Mouse (Mus musculus): ENCODE measurements around the gene Wnk1. TPM values are rescaled to one million over a fixed set of nuclear protein-coding genes. Genes with fewer than 3 reads are reported as not detected.

Gene Wnk1
- polyA plus RNA-seq, 1 experiment from 2014 or later, result 40.7 TPM

DNA sequence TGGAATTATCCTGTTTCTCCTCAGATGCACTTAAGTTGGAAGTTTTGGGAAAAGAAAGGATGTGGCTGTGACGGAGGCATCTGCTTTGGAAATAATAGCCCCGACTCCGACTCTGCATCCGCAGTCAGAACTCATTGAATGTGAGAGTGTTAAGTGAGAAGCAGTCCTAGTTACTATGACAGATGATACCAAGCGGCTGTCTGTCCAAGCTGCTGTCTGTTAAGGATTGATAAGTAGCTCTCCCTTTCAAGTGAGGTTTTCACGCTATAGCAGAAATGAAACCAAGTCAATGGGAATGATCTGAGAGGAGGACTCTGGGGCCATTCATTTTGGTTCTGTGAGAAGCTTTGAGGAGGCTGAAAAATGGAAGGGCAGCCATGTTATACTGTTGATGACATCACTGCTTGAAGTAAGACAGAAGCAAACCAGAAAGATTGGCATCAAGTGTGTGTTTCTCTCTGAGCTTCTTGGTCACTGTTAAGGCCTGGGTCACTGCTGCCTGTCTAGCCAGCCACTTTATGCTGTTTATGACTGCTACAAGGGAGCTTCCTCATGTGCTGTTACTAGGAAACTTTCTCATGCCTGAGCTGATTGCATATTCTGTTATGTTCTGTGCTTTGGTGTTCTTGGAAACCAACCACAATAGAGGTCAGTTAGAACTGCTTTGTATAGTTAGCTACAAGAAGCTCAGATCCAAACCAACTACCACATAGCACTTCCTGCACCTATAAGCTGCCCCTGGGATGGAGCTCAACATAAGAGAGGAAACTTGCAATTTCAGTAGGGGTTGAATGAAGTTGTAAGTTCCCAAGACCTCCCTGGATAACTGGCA, 38.4 kb upstream of the Wnk1 start:
- no peak overlapping the region for H3K4me3 ChIP-seq (ENCODE audit: low read length)
- H3K9ac ChIP-seq (replicated peaks; ENCODE audit: low read length), result no peak overlapping the region
- H3K27ac ChIP-seq (ENCODE audit: low read length), result no peak overlapping the region
- 84% methylated on average over 6 of the region's 6 CpGs for WGBS
- H3K4me1 ChIP-seq (ENCODE audit: insufficient read depth, low read length), result no peaks in the 10 kb centered on the region
- no peaks in the 10 kb centered on the region for H3K36me3 ChIP-seq (ENCODE audit: insufficient read depth, low read length)
- H3K9me3 ChIP-seq (ENCODE audit: low read length), result no peaks in the 10 kb centered on the region
- ATAC-seq (ENCODE audit: low FRiP score, low TSS enrichment), result no peak
- H3K4me2 ChIP-seq (replicated peaks; ENCODE audit: low read depth, low read length), result no peak overlapping the region
- H3K27me3 ChIP-seq (ENCODE audit: insufficient read depth, low read length), result no peaks in the 10 kb centered on the region

DNA sequence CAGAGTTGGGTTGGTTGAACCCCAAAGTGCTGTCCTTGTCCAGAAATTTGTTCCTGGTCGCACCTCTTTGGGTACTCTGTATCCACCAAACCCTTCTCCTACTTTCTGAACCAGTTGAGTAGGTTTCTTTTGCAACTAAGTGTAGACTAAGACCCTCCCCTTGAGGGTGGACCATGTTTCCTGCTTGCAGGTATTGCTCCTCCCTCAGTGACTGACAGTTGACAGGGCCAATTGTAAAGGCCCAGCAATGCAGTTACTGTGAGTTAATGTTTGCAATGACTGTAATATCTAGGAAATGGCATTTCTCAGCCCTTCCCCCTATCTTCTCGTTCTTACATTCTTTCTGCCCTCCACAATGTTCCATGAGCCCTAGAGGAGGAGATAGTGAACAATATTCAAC, 34.2 kb upstream of the Wnk1 start:
- H3K4me3 ChIP-seq (ENCODE audit: low read length), result no peak overlapping the region
- no peaks in the 10 kb centered on the region for H3K27me3 ChIP-seq (ENCODE audit: insufficient read depth, low read length)
- H3K9me3 ChIP-seq (ENCODE audit: low read length), result no peaks in the 10 kb centered on the region
- WGBS, result 84% methylated on average over 2 of the region's 2 CpGs
- H3K9ac ChIP-seq (replicated peaks; ENCODE audit: low read length), result no peak overlapping the region
- H3K27ac ChIP-seq (ENCODE audit: low read length), result no peak overlapping the region
- no peak overlapping the region for H3K4me2 ChIP-seq (replicated peaks; ENCODE audit: low read depth, low read length)
- H3K4me1 ChIP-seq (ENCODE audit: insufficient read depth, low read length), result no peaks in the 10 kb centered on the region
- no peaks in the 10 kb centered on the region for H3K36me3 ChIP-seq (ENCODE audit: insufficient read depth, low read length)
- ATAC-seq (ENCODE audit: low FRiP score, low TSS enrichment), result no peak

- no peak overlapping the region for H3K4me2 ChIP-seq (replicated peaks; ENCODE audit: low read depth, low read length)
- no peak overlapping the region for H3K9ac ChIP-seq (replicated peaks; ENCODE audit: low read length)
- WGBS, result 89% methylated on average over 3 of the region's 3 CpGs
- no peaks in the 10 kb centered on the region for H3K4me1 ChIP-seq (ENCODE audit: insufficient read depth, low read length)
- H3K9me3 ChIP-seq (ENCODE audit: low read length), result no peaks in the 10 kb centered on the region
- H3K27me3 ChIP-seq (ENCODE audit: insufficient read depth, low read length), result no peaks in the 10 kb centered on the region
- no peak for ATAC-seq (ENCODE audit: low FRiP score, low TSS enrichment)
- H3K4me3 ChIP-seq (ENCODE audit: low read length), result no peak overlapping the region
- no peaks in the 10 kb centered on the region for H3K36me3 ChIP-seq (ENCODE audit: insufficient read depth, low read length)
- H3K27ac ChIP-seq (ENCODE audit: low read length), result no peak overlapping the region
Observed at GRCm38 (mm10) chr6:120069546-120069945, 31.1 kb upstream of the Wnk1 start.

DNA sequence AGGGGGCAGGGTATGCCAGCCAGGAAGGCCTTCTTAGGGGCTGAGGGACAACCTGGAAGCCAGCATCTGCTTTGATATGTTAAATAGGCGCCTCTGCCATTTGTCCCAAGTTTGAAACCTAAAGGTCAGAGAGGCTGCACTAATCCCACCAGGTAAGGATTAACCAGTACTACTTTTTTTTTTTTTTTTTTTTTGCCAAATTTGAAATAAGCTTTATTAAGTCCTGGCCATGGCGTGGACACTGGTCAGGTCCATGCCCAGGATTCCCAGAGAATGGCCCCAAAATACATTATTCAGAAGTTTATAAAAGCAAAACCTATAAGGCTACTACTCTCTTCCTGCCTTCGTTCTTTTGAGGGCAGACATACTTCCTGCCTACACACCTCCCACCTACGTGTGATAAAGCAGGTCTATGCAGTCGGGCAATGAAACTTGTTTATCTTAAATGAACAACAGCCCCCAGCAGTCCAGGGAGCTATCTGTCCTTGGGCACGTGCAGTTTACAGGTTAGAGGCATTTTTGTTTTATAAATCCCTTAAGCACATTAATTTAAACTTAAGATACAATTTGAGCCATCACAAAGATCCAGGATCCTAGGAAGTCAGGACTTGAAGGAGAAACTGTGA, 27.2 kb upstream of the Wnk1 start:
- no peak overlapping the region for H3K27ac ChIP-seq (ENCODE audit: low read length)
- no peak overlapping the region for H3K4me2 ChIP-seq (replicated peaks; ENCODE audit: low read depth, low read length)
- 69% methylated on average over 6 of the region's 6 CpGs for WGBS
- no peak overlapping the region for H3K9ac ChIP-seq (replicated peaks; ENCODE audit: low read length)
- H3K27me3 ChIP-seq (ENCODE audit: insufficient read depth, low read length), result no peaks in the 10 kb centered on the region
- H3K36me3 ChIP-seq (ENCODE audit: insufficient read depth, low read length), result no peaks in the 10 kb centered on the region
- H3K4me1 ChIP-seq (ENCODE audit: insufficient read depth, low read length), result no peaks in the 10 kb centered on the region
- no peak overlapping the region for H3K4me3 ChIP-seq (ENCODE audit: low read length)
- ATAC-seq (ENCODE audit: low FRiP score, low TSS enrichment), result no peak
- H3K9me3 ChIP-seq (ENCODE audit: low read length), result no peaks in the 10 kb centered on the region

DNA sequence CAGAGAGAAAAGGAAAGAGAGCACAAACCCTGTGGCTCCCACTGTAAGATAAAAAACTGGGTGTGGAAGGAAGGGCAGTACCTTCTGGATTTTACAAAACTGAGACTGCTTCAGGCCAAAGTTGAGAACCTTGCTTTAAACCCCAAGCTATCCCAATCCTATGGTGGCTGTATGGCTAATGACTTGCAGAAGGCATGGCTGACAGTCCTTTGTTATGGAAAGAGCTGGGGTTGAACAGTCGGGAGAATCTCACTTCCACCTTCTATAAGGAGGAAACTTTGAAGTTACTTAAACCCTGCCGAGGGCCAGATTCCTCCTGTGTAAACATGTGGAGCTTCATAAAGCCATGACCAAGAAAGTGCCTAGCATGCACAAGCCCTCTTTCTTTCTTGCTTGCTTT, 26.2 kb upstream of the Wnk1 start:
- no peak for ATAC-seq (ENCODE audit: low FRiP score, low TSS enrichment)
- H3K27ac ChIP-seq (ENCODE audit: low read length), result no peak overlapping the region
- H3K9ac ChIP-seq (replicated peaks; ENCODE audit: low read length), result no peak overlapping the region
- H3K4me3 ChIP-seq (ENCODE audit: low read length), result no peak overlapping the region
- H3K9me3 ChIP-seq (ENCODE audit: low read length), result no peaks in the 10 kb centered on the region
- no peak overlapping the region for H3K4me2 ChIP-seq (replicated peaks; ENCODE audit: low read depth, low read length)
- 41% methylated on average over 2 of the region's 2 CpGs for WGBS
- H3K36me3 ChIP-seq (ENCODE audit: insufficient read depth, low read length), result no peaks in the 10 kb centered on the region
- H3K27me3 ChIP-seq (ENCODE audit: insufficient read depth, low read length), result no peaks in the 10 kb centered on the region
- no peaks in the 10 kb centered on the region for H3K4me1 ChIP-seq (ENCODE audit: insufficient read depth, low read length)

- H3K4me3 ChIP-seq (ENCODE audit: low read length), result no peak overlapping the region
- no peaks in the 10 kb centered on the region for H3K4me1 ChIP-seq (ENCODE audit: insufficient read depth, low read length)
- no peak for ATAC-seq (ENCODE audit: low FRiP score, low TSS enrichment)
- H3K9ac ChIP-seq (replicated peaks; ENCODE audit: low read length), result no peak overlapping the region
- H3K36me3 ChIP-seq (ENCODE audit: insufficient read depth, low read length), result no peaks in the 10 kb centered on the region
- H3K9me3 ChIP-seq (ENCODE audit: low read length), result no peaks in the 10 kb centered on the region
- no peaks in the 10 kb centered on the region for H3K27me3 ChIP-seq (ENCODE audit: insufficient read depth, low read length)
- no peak overlapping the region for H3K27ac ChIP-seq (ENCODE audit: low read length)
- 66% methylated on average over 5 of the region's 5 CpGs for WGBS
- H3K4me2 ChIP-seq (replicated peaks; ENCODE audit: low read depth, low read length), result no peak overlapping the region
Observed at GRCm38 (mm10) chr6:120062934-120063333, 24.5 kb upstream of the Wnk1 start.

DNA sequence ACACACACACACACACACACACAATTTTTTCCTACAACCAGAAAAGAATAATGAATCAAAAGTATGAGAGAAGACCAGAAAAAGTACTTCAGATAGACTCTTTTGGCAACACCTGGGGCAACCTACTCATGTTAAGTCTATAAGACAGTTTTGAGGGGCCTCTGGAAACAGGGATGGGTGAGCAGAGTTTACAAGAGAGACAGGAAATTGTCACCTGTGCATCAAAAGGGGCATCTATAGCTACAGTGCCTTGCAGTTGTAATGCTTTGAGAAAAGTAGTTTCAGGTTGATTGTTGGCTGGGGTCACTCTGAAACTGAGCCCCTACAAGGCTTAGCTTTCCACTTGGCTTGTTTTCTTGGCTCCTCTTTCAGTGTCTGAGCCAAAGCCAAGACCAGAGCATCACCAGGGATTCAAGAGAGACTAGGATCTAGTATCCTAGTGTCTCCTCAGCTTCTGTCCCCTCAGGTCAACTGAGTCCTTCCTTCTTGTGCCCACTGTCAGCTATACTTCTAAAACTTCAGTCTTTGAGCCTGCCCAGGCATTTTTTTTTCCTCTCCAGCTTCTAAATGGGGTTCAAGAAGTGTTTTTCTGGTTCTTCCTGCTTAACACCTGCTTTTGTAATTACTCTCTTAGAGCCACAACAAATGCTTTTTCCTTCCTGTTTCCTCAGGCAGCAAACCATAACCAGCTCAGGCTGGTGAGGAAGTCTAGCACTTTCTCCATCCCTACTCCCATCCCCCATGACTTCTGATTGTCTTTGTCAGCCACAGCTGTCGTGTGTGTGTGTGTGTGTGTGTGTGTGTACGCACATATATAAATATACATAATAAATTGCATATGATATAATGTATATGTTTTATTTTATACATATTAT, 17.4 kb upstream of the Wnk1 start:
- Histone ChIP-seq H3K27ac (ENCODE audit: low read length) (no peak overlapping the region), H3K36me3 (ENCODE audit: insufficient read depth, low read length) (no peaks in the 10 kb centered on the region), H3K9me3 (ENCODE audit: low read length) (no peaks in the 10 kb centered on the region), H3K27me3 (ENCODE audit: insufficient read depth, low read length) (no peaks in the 10 kb centered on the region), H3K4me1 (ENCODE audit: insufficient read depth, low read length) (no peaks in the 10 kb centered on the region), H3K9ac (replicated peaks; ENCODE audit: low read length) (no peak overlapping the region), H3K4me2 (replicated peaks; ENCODE audit: low read depth, low read length) (no peak overlapping the region), H3K4me3 (ENCODE audit: low read length) (no peak overlapping the region)
- WGBS, result 59% methylated on average over 2 of the region's 2 CpGs
- no peak for ATAC-seq (ENCODE audit: low FRiP score, low TSS enrichment)

- no peaks in the 10 kb centered on the region for H3K9me3 ChIP-seq (ENCODE audit: low read length)
- no peaks in the 10 kb centered on the region for H3K4me1 ChIP-seq (ENCODE audit: insufficient read depth, low read length)
- H3K27ac ChIP-seq (ENCODE audit: low read length), result no peak overlapping the region
- no peaks in the 10 kb centered on the region for H3K27me3 ChIP-seq (ENCODE audit: insufficient read depth, low read length)
- H3K36me3 ChIP-seq (ENCODE audit: insufficient read depth, low read length), result no peaks in the 10 kb centered on the region
- WGBS, result 87% methylated on average over 6 of the region's 6 CpGs
- ATAC-seq (ENCODE audit: low FRiP score, low TSS enrichment), result no peak
- no peak overlapping the region for H3K4me3 ChIP-seq (ENCODE audit: low read length)
- no peak overlapping the region for H3K4me2 ChIP-seq (replicated peaks; ENCODE audit: low read depth, low read length)
- no peak overlapping the region for H3K9ac ChIP-seq (replicated peaks; ENCODE audit: low read length)
Observed at GRCm38 (mm10) chr6:120054412-120054811, 15.9 kb upstream of the Wnk1 start.

- no peak overlapping the region for H3K4me3 ChIP-seq (ENCODE audit: low read length)
- ATAC-seq (ENCODE audit: low FRiP score, low TSS enrichment), result no peak
- no peak overlapping the region for H3K9ac ChIP-seq (replicated peaks; ENCODE audit: low read length)
- no peak overlapping the region for H3K4me2 ChIP-seq (replicated peaks; ENCODE audit: low read depth, low read length)
- 55% methylated on average over 7 of the region's 7 CpGs for WGBS
- H3K27ac ChIP-seq (ENCODE audit: low read length), result no peak overlapping the region
- H3K27me3 ChIP-seq (ENCODE audit: insufficient read depth, low read length), result no peaks in the 10 kb centered on the region
- H3K4me1 ChIP-seq (ENCODE audit: insufficient read depth, low read length), result no peaks in the 10 kb centered on the region
- H3K36me3 ChIP-seq (ENCODE audit: insufficient read depth, low read length), result no peaks in the 10 kb centered on the region
- no peaks in the 10 kb centered on the region for H3K9me3 ChIP-seq (ENCODE audit: low read length)
Observed at GRCm38 (mm10) chr6:120047705-120048292, 9.3 kb upstream of the Wnk1 start.
